Mouse (Mus musculus) C2C12 (cell line): ENCODE data around the gene Nkx3-2.

Experiments used
- CTCF ChIP-seq: IDR thresholded peaks from one replicate; pipeline ENCODE4 v1.5.1; 2011; ENCODE audit not compliant: control insufficient read depth, insufficient read depth, insufficient read length
- FOSL1 ChIP-seq: IDR thresholded peaks from one replicate; pipeline ENCODE4 v1.8.0; 2011; ENCODE audit warnings: mild to moderate bottlenecking, low read length; ENCODE audit not compliant: poor library complexity, insufficient read depth, severe bottlenecking
- MAX ChIP-seq: IDR thresholded peaks from one replicate; pipeline ENCODE4 v1.6.1; 2011; ENCODE audit warnings: mild to moderate bottlenecking, control low read depth
- MYOD1 ChIP-seq: IDR thresholded peaks from one replicate; pipeline ENCODE4 v1.6.1; 2011; ENCODE audit warnings: low read depth; ENCODE audit not compliant: control insufficient read depth, insufficient read length
- MYOG ChIP-seq: IDR thresholded peaks from one replicate; pipeline ENCODE4 v1.6.1; 2011; ENCODE audit not compliant: control insufficient read depth, insufficient read length; ENCODE audit errors: extremely low read depth
- USF1 ChIP-seq: IDR thresholded peaks from one replicate; pipeline ENCODE4 v1.6.1; 2011; ENCODE audit warnings: low read depth, mild to moderate bottlenecking, control low read depth, moderate library complexity

DNA sequence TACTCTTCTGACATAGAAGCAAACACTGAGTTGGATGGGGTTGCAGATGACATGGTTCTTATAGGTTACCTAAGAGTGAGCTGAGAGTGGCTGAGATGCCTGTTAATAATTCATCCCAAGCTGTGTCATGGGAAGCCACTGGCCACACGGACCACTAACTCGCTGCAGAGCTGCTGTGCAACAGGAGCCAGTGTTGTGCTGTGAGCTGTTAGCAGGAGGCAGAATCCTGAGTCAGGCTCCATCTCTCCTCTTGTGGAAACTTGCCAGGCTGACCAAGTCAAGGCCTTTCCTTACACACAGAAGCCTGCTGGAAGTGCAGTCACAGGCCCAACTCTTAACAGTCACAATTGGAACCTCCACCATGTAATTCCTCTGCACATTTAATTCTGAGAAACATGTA is 26.2 kb upstream of the Nkx3-2 start:
- TF ChIP-seq MAX (no peak), CTCF (no peak), MYOG (no peak), USF1 (no peak), MYOD1 (no peak), FOSL1 (no peak)
